Mouse (Mus musculus): Measurements from ENCODE around the gene Hps1. TPM values are rescaled to one million over a fixed set of nuclear protein-coding genes. Genes with fewer than 3 reads are reported as not detected.

The Hps1 gene
- polyA plus RNA-seq, 2 experiments from 2014 or later: 10.9 to 18.1 TPM

GRCm38 (mm10) chr19:42755148-42755870 is 24.5 kb downstream of the Hps1 start:
- ATAC-seq: no peak

GRCm38 (mm10) chr19:42753141-42753917 is 26.4 kb downstream of the Hps1 start:
- no peak for ATAC-seq

- ATAC-seq: no peak
These were observed 27.3 kb downstream of the Hps1 start, which contains the start of gene Pyroxd2 for GRCm38 (mm10) chr19:42752363-42752931. Pyroxd2 (minus strand) TSS chr19:42752775.

DNA sequence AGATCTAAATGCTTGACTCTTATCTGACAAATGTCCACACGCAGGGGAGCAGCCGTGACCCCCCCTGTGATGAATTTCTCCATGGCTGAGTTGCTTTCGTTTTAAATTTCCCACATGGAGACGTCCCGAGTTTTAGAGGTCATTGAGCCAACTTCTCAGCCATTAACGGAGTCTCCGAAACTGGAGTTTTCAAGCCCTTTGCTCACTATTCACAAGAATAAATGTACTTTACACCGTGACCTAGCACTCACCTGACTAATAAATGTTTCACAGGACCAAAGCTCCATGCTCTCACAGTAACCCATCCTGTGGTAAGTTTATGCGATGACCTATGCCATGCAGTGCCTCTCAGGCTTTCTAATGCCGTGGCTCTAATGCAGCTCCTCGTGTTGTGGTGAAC is 29.6 kb downstream of the Hps1 start:
- no peak for ATAC-seq

GRCm38 (mm10) chr19:42746702-42747101 is 33.1 kb downstream of the Hps1 start:
- ATAC-seq: no peak

DNA sequence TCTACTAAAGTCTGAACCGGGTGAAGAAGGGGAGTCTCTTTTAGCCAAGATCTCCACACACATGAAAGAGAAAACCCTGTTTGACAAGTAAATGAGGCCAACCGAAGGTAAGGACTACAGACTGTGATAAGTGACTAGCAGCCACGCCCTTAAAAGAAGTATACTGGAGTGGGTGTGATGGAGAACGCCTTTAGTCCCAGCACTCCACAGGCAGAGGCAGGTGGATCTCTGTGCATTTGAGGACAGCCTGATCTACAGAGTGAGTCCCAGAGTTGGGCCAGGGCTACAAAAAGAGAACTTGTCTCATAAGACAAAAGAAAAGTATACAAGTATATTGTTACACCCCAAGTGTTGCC is 33.9 kb downstream of the Hps1 start:
- no peak for ATAC-seq

DNA sequence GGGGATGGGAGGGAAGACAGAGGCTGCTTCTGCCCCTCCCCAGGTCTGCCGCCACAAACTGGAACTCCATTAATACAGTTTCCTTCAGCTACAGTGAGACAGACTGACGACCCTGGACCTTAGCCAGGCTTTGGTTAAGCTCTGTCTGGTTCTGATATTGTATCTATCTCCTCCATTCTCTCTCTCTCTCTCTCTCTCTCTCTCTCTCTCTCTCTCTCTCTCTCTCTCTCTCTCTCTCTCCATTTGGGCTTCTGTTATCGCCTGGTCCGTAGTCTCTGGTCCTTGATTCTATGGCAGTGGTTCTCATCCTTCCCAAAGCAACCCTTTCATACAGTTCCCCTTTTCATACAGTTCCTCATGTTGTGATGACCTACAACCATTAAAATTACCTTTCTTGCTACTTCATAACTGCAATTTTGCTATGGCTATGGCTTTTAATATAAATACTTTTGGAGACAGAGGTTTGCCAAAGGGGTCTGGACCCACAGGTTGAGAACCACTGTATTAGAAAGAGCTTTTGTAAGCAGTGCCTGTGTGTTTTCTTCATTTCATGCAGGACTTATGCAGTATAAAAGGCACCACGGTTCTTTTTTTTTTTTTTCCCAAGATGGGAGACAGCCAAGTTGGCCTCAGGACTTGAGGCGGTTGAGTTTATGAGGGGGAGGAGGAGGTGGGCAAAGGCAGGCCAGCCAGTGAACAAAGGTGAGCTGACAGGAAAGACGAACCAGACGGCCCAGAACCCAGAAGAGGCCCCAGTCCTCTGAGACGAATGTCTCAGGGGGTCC is 34.5 kb downstream of the Hps1 start:
- no peak for ATAC-seq

- ATAC-seq: no peak
These were observed 35.6 kb downstream of the Hps1 start for GRCm38 (mm10) chr19:42744162-42744586.

DNA sequence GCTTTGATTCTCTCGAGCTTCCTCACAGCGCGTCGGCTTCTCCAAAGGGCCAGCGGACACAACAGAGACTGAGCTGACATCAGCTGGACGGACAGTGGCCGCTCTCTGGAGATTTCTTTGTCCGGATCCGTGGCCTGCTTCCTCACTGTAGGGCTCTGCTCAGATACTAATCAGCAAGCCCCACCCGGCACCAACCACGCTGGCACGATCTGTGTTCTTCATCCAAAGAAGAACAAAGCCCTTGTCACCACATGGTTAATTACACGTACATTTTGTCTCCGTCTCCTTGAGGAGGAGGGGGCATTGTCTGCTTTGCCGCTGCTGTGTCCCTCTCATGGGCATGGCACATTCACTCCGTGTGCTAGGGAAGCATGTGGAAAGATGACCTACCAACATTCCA is 36.5 kb downstream of the Hps1 start:
- no peak for ATAC-seq

DNA sequence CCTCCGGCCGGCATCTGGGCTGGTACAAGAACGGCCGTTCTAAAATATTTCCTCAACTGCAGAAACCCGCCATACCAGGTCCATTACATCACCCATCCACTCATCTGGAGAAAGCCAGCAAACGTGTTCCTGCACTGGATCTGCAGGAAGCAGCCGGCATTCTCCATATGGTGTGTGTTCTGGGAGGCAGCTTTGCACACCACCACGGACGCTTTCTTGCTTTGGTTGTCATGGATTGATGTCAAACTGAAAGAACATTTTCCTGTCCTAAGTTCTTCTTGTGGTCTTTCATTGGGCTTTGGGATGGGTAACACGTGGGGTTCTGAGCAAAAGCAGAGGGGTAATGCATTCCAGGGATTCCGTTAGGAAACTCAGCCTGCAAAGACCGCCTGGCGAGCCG is 37.9 kb downstream of the Hps1 start:
- ATAC-seq: no peak

DNA sequence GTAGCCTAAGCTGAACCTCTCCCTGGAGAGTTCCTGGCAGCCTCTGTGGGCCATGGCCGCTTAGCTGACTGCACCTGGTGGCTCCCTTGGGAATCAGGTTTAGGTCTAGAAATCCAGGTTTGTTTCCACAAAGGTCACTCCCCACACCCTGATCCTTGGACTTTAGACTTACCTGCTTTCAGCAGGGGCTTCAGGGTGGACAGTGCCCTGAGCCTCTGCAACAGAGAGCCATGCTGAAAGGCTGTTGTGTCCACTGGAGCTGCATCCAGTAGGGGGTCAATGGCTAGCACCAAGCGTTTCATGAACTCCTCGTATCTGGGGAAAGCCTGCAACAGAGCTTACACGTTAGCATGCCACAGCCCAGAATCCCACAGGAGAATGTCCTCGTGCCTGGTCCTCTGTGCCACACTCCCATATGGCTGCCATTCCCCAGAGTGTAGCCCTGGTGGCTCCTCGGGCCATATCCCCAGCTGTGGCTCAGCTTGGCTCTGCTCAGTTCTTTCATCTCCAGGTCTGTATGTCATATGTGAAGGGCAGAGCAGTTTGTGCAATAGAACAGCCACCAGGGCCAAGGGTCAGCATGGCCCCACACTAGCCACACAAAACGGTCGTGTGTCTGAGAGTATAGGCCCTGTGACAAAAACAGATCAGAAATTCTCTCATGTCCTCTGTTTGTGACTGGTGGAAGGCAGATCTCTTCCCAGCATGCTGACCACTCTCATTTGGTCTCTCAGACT is 39.4 kb downstream of the Hps1 start:
- ATAC-seq: no peak

GRCm38 (mm10) chr19:42739734-42740133 is 40.0 kb downstream of the Hps1 start:
- ATAC-seq: no peak

- no peak for ATAC-seq
These were observed 42.0 kb downstream of the Hps1 start for GRCm38 (mm10) chr19:42737753-42738152.

- ATAC-seq: no peak
These were observed 44.8 kb downstream of the Hps1 start for GRCm38 (mm10) chr19:42734982-42735381.

DNA sequence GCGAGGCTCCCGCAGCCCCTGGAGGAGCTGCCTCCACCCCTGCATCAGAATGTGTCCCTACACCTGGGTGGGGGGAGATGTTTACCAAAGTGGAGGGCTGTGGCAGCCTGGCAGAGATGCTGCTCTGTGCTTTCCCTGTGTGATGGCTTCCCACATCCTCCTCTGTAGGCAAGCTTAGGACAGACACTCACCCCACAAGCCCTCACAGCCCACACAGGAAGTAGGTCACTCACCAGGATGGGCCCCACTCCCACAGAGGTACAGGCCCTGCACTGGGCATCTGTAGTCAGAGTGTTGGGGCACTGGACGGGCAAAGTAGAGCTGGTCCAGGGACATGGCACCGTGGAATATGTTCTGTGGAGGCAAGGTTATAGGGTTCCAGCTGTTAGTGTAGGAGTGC is 52.4 kb downstream of the Hps1 start:
- no peak for ATAC-seq

GRCm38 (mm10) chr19:42726766-42727165 is 53.0 kb downstream of the Hps1 start:
- ATAC-seq: no peak

DNA sequence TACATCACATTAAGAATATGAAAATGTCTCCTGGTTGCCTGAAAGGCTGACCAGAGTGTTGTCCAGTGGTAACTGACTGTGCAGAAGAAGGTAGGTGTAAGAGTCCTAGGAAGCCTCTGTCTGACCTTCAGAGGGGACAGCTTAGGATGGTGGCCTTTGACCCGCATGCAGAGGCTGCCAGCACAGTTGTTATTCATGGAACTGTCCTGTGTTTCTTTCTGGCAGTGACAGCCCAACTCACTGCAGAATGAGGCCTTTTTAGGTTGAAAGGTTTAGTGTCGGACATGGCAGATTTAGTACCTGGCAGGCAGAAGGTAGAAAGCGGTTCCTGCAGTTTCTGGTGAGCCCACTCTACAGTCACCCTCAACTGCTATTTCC is 53.8 kb downstream of the Hps1 start:
- ATAC-seq: no peak

- ATAC-seq: no peak
These were observed 54.5 kb downstream of the Hps1 start for GRCm38 (mm10) chr19:42725056-42725972.

- ATAC-seq: no peak
These were observed 56.5 kb downstream of the Hps1 start for GRCm38 (mm10) chr19:42723302-42723701.

GRCm38 (mm10) chr19:42722500-42722899 is 57.3 kb downstream of the Hps1 start:
- no peak for ATAC-seq

GRCm38 (mm10) chr19:42718101-42718500 is 61.7 kb downstream of the Hps1 start:
- ATAC-seq: no peak

All from CD4-positive, CD25-positive, alpha-beta regulatory T cell, adult 4 months (primary cell).